Mouse (Mus musculus): ENCODE results near the gene Triobp.

DNA sequence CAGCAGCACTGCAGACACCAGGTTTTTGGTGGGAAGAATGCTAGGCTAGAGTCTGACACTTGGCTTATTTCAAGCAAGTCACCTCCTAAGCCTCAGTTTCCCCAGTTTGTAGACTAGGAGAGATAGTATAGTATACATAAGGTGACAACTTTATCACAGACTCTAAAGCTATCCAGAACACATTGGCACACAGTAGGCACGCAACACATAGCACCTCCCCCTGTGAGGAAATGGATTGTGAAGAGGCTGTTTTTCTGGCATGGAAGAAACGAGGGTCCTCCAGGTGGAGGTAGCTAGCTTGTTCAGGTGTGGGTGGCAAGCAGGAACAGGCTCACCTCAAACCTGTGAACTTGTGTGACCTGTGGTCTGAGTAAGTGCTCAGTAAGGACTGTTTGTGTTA lies 103.4 kb downstream of the Triobp start:
- TF ChIP-seq GATA1 (IDR thresholded peaks at IDR 0.05; ENCODE audit: low read length) = no peak
- no peak for TF ChIP-seq TAL1 (IDR thresholded peaks at IDR 0.05; ENCODE audit: low read length)

Data from erythroblast, embryonic 14.5 days (primary cell).